Mouse (Mus musculus): ENCODE measurements at regions not wholly inside any gene's neighbourhood (a gene's known extent, or its start where the extent isn't known, plus 50 kb on each side); places are given as distances from the start of the nearest gene placed in this dataset.

GRCm38 (mm10) chr10:114265927-114266326, 536.2 kb downstream of the Trhde start:
- no peak for DNase-seq (ENCODE audit: low read depth, low spot score)

- DNase-seq (ENCODE audit: low read depth, low spot score): no peak
Observed at GRCm38 (mm10) chr10:114241606-114242005, 560.5 kb downstream of the Trhde start.

- DNase-seq (ENCODE audit: low read depth, low spot score): no peak
Observed at GRCm38 (mm10) chr10:114227635-114228034, 574.5 kb downstream of the Trhde start.

- peak; percentile 9 for DNase-seq (ENCODE audit: low read depth, low spot score)
Observed at GRCm38 (mm10) chr10:114201583-114201982, 600.5 kb downstream of the Trhde start.

- no peak for DNase-seq (ENCODE audit: low read depth, low spot score)
Observed at GRCm38 (mm10) chr10:114200939-114201338, 601.2 kb downstream of the Trhde start.

GRCm38 (mm10) chr10:114186287-114186686, 615.8 kb downstream of the Trhde start:
- DNase-seq (ENCODE audit: low read depth, low spot score): no peak

- DNase-seq (ENCODE audit: low read depth, low spot score): peak; percentile 6
Observed at GRCm38 (mm10) chr10:114143345-114143744, 658.8 kb downstream of the Trhde start.

- no peak for DNase-seq (ENCODE audit: low read depth, low spot score)
Observed at GRCm38 (mm10) chr10:114137924-114138323, 664.2 kb downstream of the Trhde start.

GRCm38 (mm10) chr10:114137095-114137494, 665.0 kb downstream of the Trhde start:
- no peak for DNase-seq (ENCODE audit: low read depth, low spot score)
